Mouse (Mus musculus): ENCODE data around the gene Raet1e.
"Not testable (repeated sequence)": the region's sequence is repeated elsewhere in the genome, so short reads cannot be mapped to it uniquely, and the experiment has no call there.

GRCm38 (mm10) chr10:22212012-22212696 is 53.8 kb downstream of the Raet1e start:
- not testable (repeated sequence) for TF ChIP-seq POLR2A, CTCF (IDR thresholded peaks at IDR 0.05; ENCODE audit: insufficient read depth, low read depth, low read length)

All from olfactory bulb, adult 2 months (tissue).